10 mouse cellular contexts compared by ENCODE assay signal in the genomic region with DNA sequence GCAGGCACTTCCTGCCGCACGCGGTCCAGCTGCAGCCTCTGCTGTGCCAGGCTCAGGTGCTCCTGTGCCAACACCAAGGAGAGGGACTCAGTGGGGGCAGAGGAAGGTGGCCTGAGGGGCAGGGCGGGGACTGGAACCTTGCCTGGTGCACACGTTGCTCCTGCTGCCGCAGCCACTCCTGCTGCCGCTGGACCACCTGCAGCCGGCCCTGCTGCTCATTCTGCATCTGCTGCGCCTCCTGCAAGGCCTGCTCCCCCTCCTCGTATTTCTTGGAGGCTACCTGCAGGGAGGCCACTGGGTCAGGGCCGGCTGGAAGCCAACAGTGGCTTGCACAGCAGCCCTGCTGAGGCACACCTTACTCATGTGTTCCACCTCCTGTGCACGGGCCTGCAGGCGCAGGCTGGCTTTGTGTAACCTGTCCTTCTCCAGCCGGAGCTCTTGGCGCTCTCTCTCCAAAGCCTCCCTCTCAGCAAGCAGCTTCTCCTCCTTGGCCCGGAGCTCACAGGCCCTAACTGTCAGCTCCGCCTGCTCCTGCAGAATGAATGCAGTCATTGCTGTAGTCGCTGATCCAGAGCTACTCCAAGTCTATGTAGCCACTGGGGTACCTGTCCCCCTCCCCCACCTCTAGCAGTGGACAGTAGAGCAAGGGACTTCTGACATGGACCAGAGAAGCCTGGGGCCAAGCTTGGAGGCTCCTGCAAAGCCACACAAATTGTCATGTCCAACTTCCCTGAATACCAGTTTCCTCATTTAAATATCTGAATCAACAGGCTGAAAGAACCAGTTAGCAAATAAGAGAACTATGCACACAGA. TPM values are rescaled to one million over a fixed set of nuclear protein-coding genes. Genes with fewer than 3 reads are reported as not detected.
DNase-seq lines count a peak whose midpoint lies in the region; ATAC-seq and TF ChIP-seq lines count a peak whose summit lies in the region.
"Had no signal": no experiment of that assay in that cellular context is flagged by ENCODE, and none has a peak within 500 bp of the region (broad histone marks: within the 10 kb centered on the region; RNA-seq: fewer than 3 reads in every experiment).

No protein-coding gene starts in this region.

- H3K9me3 ChIP-seq in liver, postnatal 0 days (ENCODE audit: low read length), result no peaks in the 10 kb centered on the region
- H3K9me3 ChIP-seq: heart, embryonic 10.5 days had no signal

- ATAC-seq in liver, postnatal 0 days, result no peak

- H3K4me3 ChIP-seq in layer of hippocampus, adult 2 months, result peak overlapping the region; percentile 26; the same call in 1 of the 2 replicates
- no peak overlapping the region for H3K4me3 ChIP-seq in bone marrow macrophage, adult 2 months (ENCODE audit: insufficient read depth, low read length)
- no peak overlapping the region for H3K4me3 ChIP-seq in liver, postnatal 0 days (ENCODE audit: low read depth, low read length)
- H3K4me3 ChIP-seq: heart, embryonic 10.5 days had no signal

- H3K27ac ChIP-seq in layer of hippocampus, adult 2 months, result peak overlapping the region; percentile 87
- H3K27ac ChIP-seq in bone marrow macrophage, adult 2 months (ENCODE audit: insufficient read depth, low read depth, low read length), result peak overlapping the region; percentile 50
- H3K27ac ChIP-seq in liver, postnatal 0 days (ENCODE audit: low read depth), result peak overlapping the region; percentile 30; the same call in 1 of the 2 replicates
- H3K27ac ChIP-seq: heart, embryonic 10.5 days had no signal

- no peak for TF ChIP-seq POLR2A in bone marrow macrophage, adult 2 months (IDR thresholded peaks at IDR 0.05; ENCODE audit: borderline replicate concordance, low read depth, low read length)

- TF ChIP-seq CTCF in layer of hippocampus, adult 2 months (conservative IDR thresholded peaks at IDR 0.05), result no peak
- TF ChIP-seq CTCF in bone marrow macrophage, adult 2 months (IDR thresholded peaks at IDR 0.05; ENCODE audit: low read depth, low read length), result no peak
- TF ChIP-seq CTCF in liver, postnatal 0 days (IDR thresholded peaks at IDR 0.05; ENCODE audit: low read depth), result no peak

- 81% methylated on average over 18 of the region's 18 CpGs for WGBS in liver, postnatal 0 days (ENCODE audit: insufficient replicate concordance)

- no peak for TF ChIP-seq EP300 in liver, postnatal 0 days (IDR thresholded peaks at IDR 0.05; ENCODE audit: low read depth)

- H3K4me1 ChIP-seq in bone marrow macrophage, adult 2 months (ENCODE audit: control insufficient read depth, insufficient read depth, low read length), result peaks cover 38% of the 10 kb centered on the region
- peaks cover 22% of the 10 kb centered on the region for H3K4me1 ChIP-seq in liver, postnatal 0 days (ENCODE audit: insufficient read depth)

- H3K27me3 ChIP-seq in liver, postnatal 0 days (ENCODE audit: insufficient read depth, low read length), result no peaks in the 10 kb centered on the region

- DNase-seq in layer of hippocampus, adult 2 months (ENCODE audit: low spot score in 2 of 2), result no peak
- DNase-seq in layer of hippocampus, postnatal 14 days (ENCODE audit: low spot score in 2 of 2), result no peak
- DNase-seq in cerebellum, postnatal 36 days, result peak; percentile 60 to 62
- no peak for DNase-seq in liver, postnatal 0 days
- no peak for DNase-seq in ovary, adult 18-20 months (ENCODE audit: low spot score)
- DNase-seq in spleen, postnatal 10 days (ENCODE audit: low spot score in 2 of 2), result no peak
- DNase-seq in right cerebral cortex, postnatal 25 days, result no peak
- DNase-seq: thymus, adult 2 months had no signal

- no peak overlapping the region for H3K9ac ChIP-seq in liver, postnatal 0 days (replicated peaks)

- peaks cover 12% of the 10 kb centered on the region for H3K36me3 ChIP-seq in liver, postnatal 0 days (replicated peaks; ENCODE audit: insufficient read depth, low read length)

- no peak overlapping the region for H3K4me2 ChIP-seq in liver, postnatal 0 days (ENCODE audit: low read depth, low read length)

RNA-seq across cellular contexts. Expression of gene Mrpl38, which starts 7.0 kb away (rescaled TPM):
- 10 to 100 TPM; 64.6 to 66.8 TPM for total RNA-seq in layer of hippocampus, adult 2 months (2021)
- 10 to 100 TPM; 55.3 to 63.7 TPM for total RNA-seq in layer of hippocampus, postnatal 14 days (2021)
- polyA plus RNA-seq in bone marrow macrophage, adult 2 months (2012; ENCODE audit: insufficient read depth, insufficient read length, missing spikeins), result 19.2 and 31.8 TPM in 2 replicates
- 43.9 and 44.0 TPM in 2 replicates for polyA plus RNA-seq in liver, postnatal 0 days (2015; fragmentation: Nextera tagmentation; extraction: Ambion mirVana)

RNA-seq across cellular contexts. Expression of gene Trim65, which starts 14.8 kb away (rescaled TPM):
- total RNA-seq in layer of hippocampus, adult 2 months (2021), result 1 to 10 TPM; 6.9 to 7.7 TPM
- 1 to 10 TPM; 6.0 to 6.6 TPM for total RNA-seq in layer of hippocampus, postnatal 14 days (2021)
- polyA plus RNA-seq in bone marrow macrophage, adult 2 months (2012; ENCODE audit: insufficient read depth, insufficient read length, missing spikeins), result 22.4 and 23.4 TPM in 2 replicates
- 1.1 and 1.2 TPM in 2 replicates for polyA plus RNA-seq in liver, postnatal 0 days (2015; fragmentation: Nextera tagmentation; extraction: Ambion mirVana)

RNA-seq across cellular contexts. Expression of gene Trim47, which starts 18.7 kb away (rescaled TPM):
- 1 to 10 TPM; 4.6 to 7.2 TPM for total RNA-seq in layer of hippocampus, adult 2 months (2021)
- total RNA-seq in layer of hippocampus, postnatal 14 days (2021), result 1 to 10 TPM; 5.7 to 7.8 TPM
- 32.1 and 38.5 TPM in 2 replicates for polyA plus RNA-seq in bone marrow macrophage, adult 2 months (2012; ENCODE audit: insufficient read depth, insufficient read length, missing spikeins)
- 5.7 and 7.4 TPM in 2 replicates for polyA plus RNA-seq in liver, postnatal 0 days (2015; fragmentation: Nextera tagmentation; extraction: Ambion mirVana)

RNA-seq across cellular contexts. Expression of gene Fbf1, which starts 22.3 kb away (rescaled TPM):
- total RNA-seq in layer of hippocampus, adult 2 months (2021), result 10 to 100 TPM; 91.6 to 96.4 TPM
- 100 to 1,000 TPM in 1 of 2 experiments, 10 to 100 TPM in 1; 87.9 to 102 TPM for total RNA-seq in layer of hippocampus, postnatal 14 days (2021)
- 21.1 and 26.4 TPM in 2 replicates for polyA plus RNA-seq in bone marrow macrophage, adult 2 months (2012; ENCODE audit: insufficient read depth, insufficient read length, missing spikeins)
- polyA plus RNA-seq in liver, postnatal 0 days (2015; fragmentation: Nextera tagmentation; extraction: Ambion mirVana), result 2.2 and 2.3 TPM in 2 replicates

RNA-seq across cellular contexts. Expression of gene Ten1, which starts 53.0 kb away (rescaled TPM):
- 10 to 100 TPM; 39.6 to 40.1 TPM for total RNA-seq in layer of hippocampus, adult 2 months (2021)
- 10 to 100 TPM; 42.9 to 53.7 TPM for total RNA-seq in layer of hippocampus, postnatal 14 days (2021)
- polyA plus RNA-seq in bone marrow macrophage, adult 2 months (2012; ENCODE audit: insufficient read depth, insufficient read length, missing spikeins), result 70.4 TPM in 2 replicates
- 20.7 and 22.8 TPM in 2 replicates for polyA plus RNA-seq in liver, postnatal 0 days (2015; fragmentation: Nextera tagmentation; extraction: Ambion mirVana)

Comparison
In these comparisons a context has a peak if more than half of its experiments do, and no peak if none do; other contexts are left out.
1. DNase-seq: peak in cerebellum, postnatal 36 days (2 of 2); none in layer of hippocampus, adult 2 months (0 of 2), layer of hippocampus, postnatal 14 days (0 of 2), liver, postnatal 0 days (single experiment), ovary, adult 18-20 months (single experiment), spleen, postnatal 10 days (0 of 2) and right cerebral cortex, postnatal 25 days (single experiment).
2. H3K27ac ChIP-seq: peak in every context shown above with its lines; median percentile 87 in layer of hippocampus, adult 2 months; 50 in bone marrow macrophage, adult 2 months; 30 in liver, postnatal 0 days.